Mouse (Mus musculus): Measurements from ENCODE around the gene App. TPM values are rescaled to one million over a fixed set of nuclear protein-coding genes. Genes with fewer than 3 reads are reported as not detected.

Gene App
- 455 and 516 TPM in 2 replicates for polyA plus RNA-seq (2014; fragmentation: Nextera tagmentation; extraction: Ambion mirVana)

DNA sequence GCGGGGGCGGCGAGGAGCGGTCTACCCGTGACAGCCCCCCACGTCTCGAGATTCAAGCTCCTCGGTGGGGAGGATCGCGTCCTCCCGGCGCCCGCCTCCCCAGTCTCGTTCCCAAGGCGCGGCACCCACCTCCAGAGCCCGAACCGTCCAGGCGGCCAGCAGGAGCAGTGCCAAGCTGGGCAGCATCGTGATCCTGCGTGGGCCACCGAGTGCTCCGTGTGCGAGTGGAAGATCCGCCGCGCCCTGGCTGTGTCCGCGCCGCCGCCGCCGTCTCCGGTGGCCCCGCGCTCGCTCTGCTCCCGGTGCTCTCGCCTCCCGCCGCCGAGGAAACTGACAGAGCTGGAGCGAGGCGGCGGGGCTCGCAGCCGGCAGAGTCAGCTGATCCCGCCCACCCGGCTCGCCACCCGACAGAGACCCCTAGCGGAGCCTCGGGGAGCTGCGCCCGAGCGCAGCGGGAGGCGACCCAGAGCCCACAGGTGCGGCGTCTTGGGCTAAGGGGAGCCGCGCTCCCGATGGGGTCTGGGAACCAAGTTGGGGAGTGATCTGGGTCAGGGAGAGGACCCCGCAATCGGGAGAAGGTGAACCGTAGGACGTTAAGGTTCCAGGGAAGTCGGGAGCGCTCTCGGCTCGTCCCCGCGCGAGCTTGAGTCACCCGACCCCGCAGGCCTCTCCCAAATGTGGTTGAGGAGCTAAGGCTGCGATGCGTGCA is at the start of gene App:
Gene App, minus strand, starts transcription at position 394 of the 709 bp plus-strand sequence.
- H3K36me3 ChIP-seq (ENCODE audit: control insufficient read depth, insufficient read depth, low read length) = no peaks in the 10 kb centered on the region
- H3K27me3 ChIP-seq (ENCODE audit: control insufficient read depth, insufficient read depth, low read length) = no peaks in the 10 kb centered on the region
- peak; percentile 90 for ATAC-seq (ENCODE audit: low read depth)
- H3K4me3 ChIP-seq (ENCODE audit: low read depth, low read length) = peak within 1 kb of the TSS; percentile 98
- peak within 1 kb of the TSS; percentile 73 for H3K4me2 ChIP-seq (ENCODE audit: low read depth, low read length)
- H3K27ac ChIP-seq (ENCODE audit: low read depth, low read length) = peak within 1 kb of the TSS; percentile 93
- H3K9ac ChIP-seq (replicated peaks; ENCODE audit: low read depth, low read length) = peak within 1 kb of the TSS; percentile 98
- no peaks in the 10 kb centered on the region for H3K9me3 ChIP-seq (ENCODE audit: control insufficient read depth, low read length)
- peaks cover 23% of the 10 kb centered on the region for H3K4me1 ChIP-seq (ENCODE audit: control insufficient read depth, insufficient read depth, low read length)
- under 1% methylated on average over 73 of the region's 78 CpGs for WGBS

- Histone ChIP-seq H3K4me1 (ENCODE audit: control insufficient read depth, insufficient read depth, low read length) (no peaks in the 10 kb centered on the region), H3K4me2 (ENCODE audit: low read depth, low read length) (no peak overlapping the region), H3K36me3 (ENCODE audit: control insufficient read depth, insufficient read depth, low read length) (no peaks in the 10 kb centered on the region), H3K9ac (replicated peaks; ENCODE audit: low read depth, low read length) (no peak overlapping the region), H3K4me3 (ENCODE audit: low read depth, low read length) (no peak overlapping the region), H3K27me3 (ENCODE audit: control insufficient read depth, insufficient read depth, low read length) (no peaks in the 10 kb centered on the region), H3K9me3 (ENCODE audit: control insufficient read depth, low read length) (no peaks in the 10 kb centered on the region), H3K27ac (ENCODE audit: low read depth, low read length) (no peak overlapping the region)
- ATAC-seq (ENCODE audit: low read depth) = no peak
- WGBS = 82% methylated on average over 9 of the region's 9 CpGs
Measured at GRCm38 (mm10) chr16:85215846-85216245, 42.3 kb upstream of the App start.

GRCm38 (mm10) chr16:85215173-85215572 is 41.6 kb upstream of the App start:
- ATAC-seq (ENCODE audit: low read depth) = no peak
- Histone ChIP-seq H3K36me3 (ENCODE audit: control insufficient read depth, insufficient read depth, low read length) (no peaks in the 10 kb centered on the region), H3K9me3 (ENCODE audit: control insufficient read depth, low read length) (no peaks in the 10 kb centered on the region), H3K4me2 (ENCODE audit: low read depth, low read length) (no peak overlapping the region), H3K27ac (ENCODE audit: low read depth, low read length) (no peak overlapping the region), H3K4me1 (ENCODE audit: control insufficient read depth, insufficient read depth, low read length) (no peaks in the 10 kb centered on the region), H3K9ac (replicated peaks; ENCODE audit: low read depth, low read length) (no peak overlapping the region), H3K4me3 (ENCODE audit: low read depth, low read length) (no peak overlapping the region), H3K27me3 (ENCODE audit: control insufficient read depth, insufficient read depth, low read length) (no peaks in the 10 kb centered on the region)
- 86% methylated on average over 9 of the region's 9 CpGs for WGBS

DNA sequence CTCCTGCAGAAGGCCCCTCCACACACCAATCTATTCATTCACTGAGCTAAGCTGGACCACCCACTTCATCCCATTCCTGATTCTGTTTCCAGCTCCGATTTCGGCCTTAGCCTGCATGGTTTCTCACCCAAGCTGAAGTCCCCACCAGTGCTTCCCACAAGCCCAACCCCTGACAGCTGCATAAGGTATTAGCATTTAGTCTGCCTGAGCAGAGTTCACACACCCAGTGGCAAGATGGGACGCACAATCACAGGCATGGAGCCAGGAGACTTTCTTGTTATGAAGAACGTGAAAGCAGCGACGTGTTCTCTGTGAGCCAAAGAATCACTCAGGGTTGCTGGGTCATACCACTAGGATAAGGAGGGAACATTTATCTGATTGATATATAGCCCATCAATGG is 22.1 kb upstream of the App start:
- Histone ChIP-seq H3K9me3 (ENCODE audit: control insufficient read depth, low read length) (no peaks in the 10 kb centered on the region), H3K27me3 (ENCODE audit: control insufficient read depth, insufficient read depth, low read length) (no peaks in the 10 kb centered on the region), H3K9ac (replicated peaks; ENCODE audit: low read depth, low read length) (no peak overlapping the region), H3K4me2 (ENCODE audit: low read depth, low read length) (no peak overlapping the region), H3K36me3 (ENCODE audit: control insufficient read depth, insufficient read depth, low read length) (no peaks in the 10 kb centered on the region), H3K4me1 (ENCODE audit: control insufficient read depth, insufficient read depth, low read length) (no peaks in the 10 kb centered on the region), H3K4me3 (ENCODE audit: low read depth, low read length) (no peak overlapping the region), H3K27ac (ENCODE audit: low read depth, low read length) (no peak overlapping the region)
- WGBS = 77% methylated on average over 6 of the region's 6 CpGs
- ATAC-seq (ENCODE audit: low read depth) = no peak

DNA sequence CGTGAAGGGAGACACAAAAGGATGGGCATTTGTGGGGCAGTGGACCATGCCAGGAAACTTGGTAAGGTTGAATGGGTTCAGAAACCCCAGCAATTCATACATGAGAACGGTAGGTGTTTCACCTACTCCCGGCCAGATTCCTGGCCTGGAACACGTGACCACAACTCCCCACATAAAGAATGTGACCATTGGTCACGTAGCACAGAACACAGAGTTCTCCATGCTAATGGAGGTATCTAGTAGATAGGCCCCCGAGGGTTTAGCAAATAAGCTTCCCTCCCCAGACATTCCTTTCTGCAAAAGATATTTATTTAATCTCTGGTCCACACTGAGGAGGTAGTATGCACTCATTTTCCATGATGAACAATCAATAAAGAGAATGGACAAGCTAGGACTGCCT is 21.6 kb upstream of the App start:
- 81% methylated on average over 6 of the region's 6 CpGs for WGBS
- no peaks in the 10 kb centered on the region for H3K4me1 ChIP-seq (ENCODE audit: control insufficient read depth, insufficient read depth, low read length)
- no peaks in the 10 kb centered on the region for H3K9me3 ChIP-seq (ENCODE audit: control insufficient read depth, low read length)
- no peak overlapping the region for H3K4me2 ChIP-seq (ENCODE audit: low read depth, low read length)
- no peaks in the 10 kb centered on the region for H3K36me3 ChIP-seq (ENCODE audit: control insufficient read depth, insufficient read depth, low read length)
- H3K9ac ChIP-seq (replicated peaks; ENCODE audit: low read depth, low read length) = no peak overlapping the region
- no peak for ATAC-seq (ENCODE audit: low read depth)
- H3K27ac ChIP-seq (ENCODE audit: low read depth, low read length) = no peak overlapping the region
- no peaks in the 10 kb centered on the region for H3K27me3 ChIP-seq (ENCODE audit: control insufficient read depth, insufficient read depth, low read length)
- no peak overlapping the region for H3K4me3 ChIP-seq (ENCODE audit: low read depth, low read length)

GRCm38 (mm10) chr16:85181502-85181901 is 7.9 kb upstream of the App start:
- Histone ChIP-seq H3K36me3 (ENCODE audit: control insufficient read depth, insufficient read depth, low read length) (no peaks in the 10 kb centered on the region), H3K4me3 (ENCODE audit: low read depth, low read length) (no peak overlapping the region), H3K9me3 (ENCODE audit: control insufficient read depth, low read length) (no peaks in the 10 kb centered on the region), H3K27me3 (ENCODE audit: control insufficient read depth, insufficient read depth, low read length) (no peaks in the 10 kb centered on the region), H3K9ac (replicated peaks; ENCODE audit: low read depth, low read length) (no peak overlapping the region), H3K27ac (ENCODE audit: low read depth, low read length) (no peak overlapping the region), H3K4me2 (ENCODE audit: low read depth, low read length) (no peak overlapping the region), H3K4me1 (ENCODE audit: control insufficient read depth, insufficient read depth, low read length) (no peaks in the 10 kb centered on the region)
- ATAC-seq (ENCODE audit: low read depth) = no peak
- WGBS = 76% methylated on average over 3 of the region's 3 CpGs

DNA sequence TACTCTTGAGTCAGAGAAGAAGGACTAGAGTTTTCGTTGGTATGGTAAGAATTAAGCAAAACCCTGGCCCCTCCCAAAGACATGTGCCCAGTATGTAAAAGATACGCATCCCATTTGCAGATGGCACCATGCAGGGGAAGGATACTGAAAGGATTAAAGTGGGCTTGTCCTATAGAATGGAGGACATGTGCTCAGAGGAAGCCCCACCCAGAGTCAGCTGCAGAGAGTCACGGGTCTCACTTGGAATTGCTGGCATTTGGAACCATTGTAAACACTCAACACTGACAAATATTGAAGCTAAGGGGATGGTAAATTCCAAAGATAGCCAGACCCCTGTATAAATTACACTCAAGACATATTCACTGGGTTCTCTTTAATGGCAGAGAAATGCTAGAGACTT is 7.1 kb upstream of the App start:
- H3K4me2 ChIP-seq (ENCODE audit: low read depth, low read length) = no peak overlapping the region
- H3K27ac ChIP-seq (ENCODE audit: low read depth, low read length) = no peak overlapping the region
- H3K9me3 ChIP-seq (ENCODE audit: control insufficient read depth, low read length) = no peaks in the 10 kb centered on the region
- 89% methylated on average over 3 of the region's 3 CpGs for WGBS
- H3K27me3 ChIP-seq (ENCODE audit: control insufficient read depth, insufficient read depth, low read length) = no peaks in the 10 kb centered on the region
- H3K36me3 ChIP-seq (ENCODE audit: control insufficient read depth, insufficient read depth, low read length) = no peaks in the 10 kb centered on the region
- H3K4me1 ChIP-seq (ENCODE audit: control insufficient read depth, insufficient read depth, low read length) = no peaks in the 10 kb centered on the region
- H3K4me3 ChIP-seq (ENCODE audit: low read depth, low read length) = no peak overlapping the region
- no peak overlapping the region for H3K9ac ChIP-seq (replicated peaks; ENCODE audit: low read depth, low read length)
- ATAC-seq (ENCODE audit: low read depth) = no peak

GRCm38 (mm10) chr16:85176666-85177065 is 3.1 kb upstream of the App start:
- 34% methylated on average over 3 of the region's 3 CpGs for whole genome bisulfite sequencing
- ATAC-seq (ENCODE audit: low read depth) = no peak
- Histone ChIP-seq H3K4me1 (ENCODE audit: control insufficient read depth, insufficient read depth, low read length) (no peaks in the 10 kb centered on the region; the same call in 1 of the 2 replicates), H3K27ac (ENCODE audit: low read depth, low read length) (no peak overlapping the region), H3K4me2 (ENCODE audit: low read depth, low read length) (no peak overlapping the region), H3K36me3 (ENCODE audit: control insufficient read depth, insufficient read depth, low read length) (no peaks in the 10 kb centered on the region), H3K27me3 (ENCODE audit: control insufficient read depth, insufficient read depth, low read length) (no peaks in the 10 kb centered on the region), H3K4me3 (ENCODE audit: low read depth, low read length) (no peak overlapping the region), H3K9me3 (ENCODE audit: control insufficient read depth, low read length) (no peaks in the 10 kb centered on the region), H3K9ac (replicated peaks; ENCODE audit: low read depth, low read length) (no peak overlapping the region)

- Histone ChIP-seq H3K36me3 (ENCODE audit: control insufficient read depth, insufficient read depth, low read length) (no peaks in the 10 kb centered on the region), H3K4me3 (ENCODE audit: low read depth, low read length) (peak overlapping the region; percentile 98), H3K27me3 (ENCODE audit: control insufficient read depth, insufficient read depth, low read length) (no peaks in the 10 kb centered on the region), H3K27ac (ENCODE audit: low read depth, low read length) (peak overlapping the region; percentile 93), H3K4me2 (ENCODE audit: low read depth, low read length) (peak overlapping the region; percentile 73), H3K9ac (replicated peaks; ENCODE audit: low read depth, low read length) (peak overlapping the region; percentile 98), H3K4me1 (ENCODE audit: control insufficient read depth, insufficient read depth, low read length) (peaks cover 26% of the 10 kb centered on the region), H3K9me3 (ENCODE audit: control insufficient read depth, low read length) (no peaks in the 10 kb centered on the region)
- under 1% methylated on average over 67 of the region's 68 CpGs for WGBS
- peak; percentile 75 for ATAC-seq (ENCODE audit: low read depth)
Measured at GRCm38 (mm10) chr16:85172571-85173372, 794 bp downstream of the App start.
